Mouse (Mus musculus): ENCODE measurements around the gene Gpr19. TPM values are rescaled to one million over a fixed set of nuclear protein-coding genes. Genes with fewer than 3 reads are reported as not detected.

Gene Gpr19
- total and polyA plus RNA-seq, 2 experiments from 2014 or later = 9.4 to 13.4 TPM

- Histone ChIP-seq H3K9ac (replicated peaks; ENCODE audit: low read depth, low read length) (no peak overlapping the region), H3K36me3 (replicated peaks; ENCODE audit: control insufficient read depth, insufficient read depth, low read length) (no peaks in the 10 kb centered on the region), H3K4me1 (ENCODE audit: control insufficient read depth, insufficient read depth) (0 out of 2 replicates have a peak, but pooled peaks cover 4% of the 10 kb centered on the region), H3K4me3 (ENCODE audit: low read depth, low read length) (no peak overlapping the region), H3K4me2 (ENCODE audit: low read depth, low read length) (no peak overlapping the region), H3K27me3 (ENCODE audit: control insufficient read depth, insufficient read depth, low read length) (no peaks in the 10 kb centered on the region), H3K9me3 (replicated peaks; ENCODE audit: control insufficient read depth, low read length) (no peaks in the 10 kb centered on the region), H3K27ac (ENCODE audit: low read depth) (no peak overlapping the region)
- WGBS = 75% methylated on average over 8 of the region's 8 CpGs
- no peak for TF ChIP-seq EP300 (IDR thresholded peaks at IDR 0.05; ENCODE audit: low read depth)
- TF ChIP-seq CTCF (IDR thresholded peaks at IDR 0.05; ENCODE audit: low read depth) = no peak
- ATAC-seq (ENCODE audit: insufficient read depth, low read depth) (no peak), DNase-seq (ENCODE audit: low spot score) (no peak)
Observed at GRCm38 (mm10) chr6:134886475-134886874, 11.9 kb downstream of the Gpr19 start.

GRCm38 (mm10) chr6:134885515-134885914 is 12.9 kb downstream of the Gpr19 start:
- ATAC-seq (ENCODE audit: insufficient read depth, low read depth) (no peak), DNase-seq (ENCODE audit: low spot score) (no peak)
- Histone ChIP-seq H3K27ac (ENCODE audit: low read depth) (no peak overlapping the region), H3K4me1 (ENCODE audit: control insufficient read depth, insufficient read depth) (0 out of 2 replicates have a peak, but pooled peaks cover 4% of the 10 kb centered on the region), H3K4me3 (ENCODE audit: low read depth, low read length) (no peak overlapping the region), H3K9me3 (replicated peaks; ENCODE audit: control insufficient read depth, low read length) (no peaks in the 10 kb centered on the region), H3K4me2 (ENCODE audit: low read depth, low read length) (no peak overlapping the region), H3K27me3 (ENCODE audit: control insufficient read depth, insufficient read depth, low read length) (no peaks in the 10 kb centered on the region), H3K9ac (replicated peaks; ENCODE audit: low read depth, low read length) (no peak overlapping the region), H3K36me3 (replicated peaks; ENCODE audit: control insufficient read depth, insufficient read depth, low read length) (no peaks in the 10 kb centered on the region)
- no peak for TF ChIP-seq CTCF (IDR thresholded peaks at IDR 0.05; ENCODE audit: low read depth)
- no peak for TF ChIP-seq EP300 (IDR thresholded peaks at IDR 0.05; ENCODE audit: low read depth)
- 94% methylated on average over 2 of the region's 2 CpGs for WGBS

DNA sequence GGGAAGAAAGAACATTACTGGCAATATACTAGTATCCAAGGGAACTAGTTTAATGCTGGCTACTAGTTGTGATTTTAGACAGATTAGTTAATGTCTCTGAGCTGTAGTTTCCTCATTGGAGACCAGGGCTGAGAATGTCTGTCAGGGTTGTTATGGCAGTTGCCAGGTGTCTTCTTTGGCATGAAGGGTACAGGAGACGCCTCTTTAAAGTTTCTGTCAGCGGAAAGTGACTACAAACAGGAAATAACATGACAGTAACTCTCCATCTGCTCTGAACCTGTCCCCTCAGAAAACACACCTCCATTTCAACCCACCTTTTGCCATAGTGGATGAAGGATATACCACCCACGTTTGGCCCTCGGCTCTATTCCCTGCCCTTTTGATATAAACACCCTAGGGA is 14.7 kb downstream of the Gpr19 start:
- ATAC-seq (ENCODE audit: insufficient read depth, low read depth) (no peak), DNase-seq (ENCODE audit: low spot score) (no peak)
- H3K27ac ChIP-seq (ENCODE audit: low read depth) = no peak overlapping the region; the same call in 1 of the 2 replicates
- no peaks in the 10 kb centered on the region for H3K9me3 ChIP-seq (replicated peaks; ENCODE audit: control insufficient read depth, low read length)
- 79% methylated on average over 4 of the region's 4 CpGs for WGBS
- no peak overlapping the region for H3K9ac ChIP-seq (replicated peaks; ENCODE audit: low read depth, low read length)
- 0 out of 2 replicates have a peak, but pooled peaks cover 4% of the 10 kb centered on the region for H3K4me1 ChIP-seq (ENCODE audit: control insufficient read depth, insufficient read depth)
- H3K27me3 ChIP-seq (ENCODE audit: control insufficient read depth, insufficient read depth, low read length) = no peaks in the 10 kb centered on the region
- no peak overlapping the region for H3K4me2 ChIP-seq (ENCODE audit: low read depth, low read length)
- H3K36me3 ChIP-seq (replicated peaks; ENCODE audit: control insufficient read depth, insufficient read depth, low read length) = no peaks in the 10 kb centered on the region
- no peak overlapping the region for H3K4me3 ChIP-seq (ENCODE audit: low read depth, low read length)
- TF ChIP-seq CTCF (IDR thresholded peaks at IDR 0.05; ENCODE audit: low read depth) (no peak), EP300 (IDR thresholded peaks at IDR 0.05; ENCODE audit: low read depth) (no peak)

DNA sequence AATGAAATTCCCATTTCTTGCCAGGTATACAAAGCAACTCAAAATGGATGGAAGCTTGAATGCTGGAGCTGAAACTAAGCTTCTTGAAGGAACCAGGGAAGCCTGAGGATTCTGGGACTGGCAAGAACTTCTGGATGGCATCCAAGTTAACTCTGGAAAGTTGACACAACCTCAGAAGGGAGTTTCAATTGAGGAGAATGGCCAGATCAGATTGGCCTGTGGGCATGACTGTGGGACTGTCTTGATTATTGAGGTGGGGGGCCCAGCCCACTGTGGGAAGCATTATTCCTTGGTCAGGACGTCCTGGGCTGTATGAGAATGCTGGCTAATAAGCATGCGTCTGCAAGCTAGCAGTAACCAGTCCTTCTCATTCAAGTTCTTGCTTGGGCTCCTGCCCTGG is 18.3 kb downstream of the Gpr19 start:
- H3K27ac ChIP-seq (ENCODE audit: low read depth) = no peak overlapping the region
- TF ChIP-seq EP300 (IDR thresholded peaks at IDR 0.05; ENCODE audit: low read depth) (no peak), CTCF (IDR thresholded peaks at IDR 0.05; ENCODE audit: low read depth) (no peak)
- H3K9ac ChIP-seq (replicated peaks; ENCODE audit: low read depth, low read length) = no peak overlapping the region
- H3K4me2 ChIP-seq (ENCODE audit: low read depth, low read length) = no peak overlapping the region
- no peaks in the 10 kb centered on the region for H3K4me1 ChIP-seq (ENCODE audit: control insufficient read depth, insufficient read depth)
- WGBS = 63% methylated on average over 2 of the region's 2 CpGs
- ATAC-seq (ENCODE audit: insufficient read depth, low read depth) (no peak), DNase-seq (ENCODE audit: low spot score) (no peak)
- H3K27me3 ChIP-seq (ENCODE audit: control insufficient read depth, insufficient read depth, low read length) = no peaks in the 10 kb centered on the region
- H3K4me3 ChIP-seq (ENCODE audit: low read depth, low read length) = no peak overlapping the region
- H3K9me3 ChIP-seq (replicated peaks; ENCODE audit: control insufficient read depth, low read length) = no peaks in the 10 kb centered on the region
- H3K36me3 ChIP-seq (replicated peaks; ENCODE audit: control insufficient read depth, insufficient read depth, low read length) = no peaks in the 10 kb centered on the region

DNA sequence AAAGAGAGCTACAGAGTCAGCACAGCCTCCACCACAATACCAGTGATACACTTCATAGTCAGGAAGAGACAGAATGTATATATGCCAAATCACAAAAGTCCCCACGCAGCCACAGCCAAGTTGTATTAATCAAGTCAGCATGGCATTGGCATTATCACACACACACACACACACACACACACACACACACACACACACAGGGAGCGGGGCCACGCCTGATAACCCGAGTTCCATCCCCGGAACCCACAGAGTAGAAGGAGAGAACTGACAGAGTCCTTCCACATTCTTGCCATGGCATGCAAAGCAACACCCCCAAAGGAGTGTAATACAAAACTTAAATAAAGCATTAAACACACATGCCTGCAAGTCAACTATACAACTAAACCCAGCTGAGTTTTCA is 18.8 kb downstream of the Gpr19 start:
- Histone ChIP-seq H3K4me3 (ENCODE audit: low read depth, low read length) (no peak overlapping the region), H3K9ac (replicated peaks; ENCODE audit: low read depth, low read length) (no peak overlapping the region), H3K9me3 (replicated peaks; ENCODE audit: control insufficient read depth, low read length) (no peaks in the 10 kb centered on the region), H3K27ac (ENCODE audit: low read depth) (no peak overlapping the region), H3K36me3 (replicated peaks; ENCODE audit: control insufficient read depth, insufficient read depth, low read length) (no peaks in the 10 kb centered on the region), H3K4me1 (ENCODE audit: control insufficient read depth, insufficient read depth) (no peaks in the 10 kb centered on the region), H3K4me2 (ENCODE audit: low read depth, low read length) (no peak overlapping the region), H3K27me3 (ENCODE audit: control insufficient read depth, insufficient read depth, low read length) (no peaks in the 10 kb centered on the region)
- DNase-seq (ENCODE audit: low spot score) (no peak), ATAC-seq (ENCODE audit: insufficient read depth, low read depth) (no peak)
- no peak for TF ChIP-seq CTCF (IDR thresholded peaks at IDR 0.05; ENCODE audit: low read depth)
- TF ChIP-seq EP300 (IDR thresholded peaks at IDR 0.05; ENCODE audit: low read depth) = no peak
- WGBS = 78% methylated on average over 5 of the region's 5 CpGs

- Histone ChIP-seq H3K27ac (ENCODE audit: low read depth) (no peak overlapping the region), H3K4me3 (ENCODE audit: low read depth, low read length) (no peak overlapping the region), H3K4me2 (ENCODE audit: low read depth, low read length) (no peak overlapping the region), H3K27me3 (ENCODE audit: control insufficient read depth, insufficient read depth, low read length) (no peaks in the 10 kb centered on the region), H3K36me3 (replicated peaks; ENCODE audit: control insufficient read depth, insufficient read depth, low read length) (no peaks in the 10 kb centered on the region), H3K4me1 (ENCODE audit: control insufficient read depth, insufficient read depth) (no peaks in the 10 kb centered on the region), H3K9ac (replicated peaks; ENCODE audit: low read depth, low read length) (no peak overlapping the region), H3K9me3 (replicated peaks; ENCODE audit: control insufficient read depth, low read length) (no peaks in the 10 kb centered on the region)
- DNase-seq (ENCODE audit: low spot score) (no peak), ATAC-seq (ENCODE audit: insufficient read depth, low read depth) (no peak)
- 68% methylated on average over 1 of the region's 1 CpGs for WGBS
- no peak for TF ChIP-seq CTCF (IDR thresholded peaks at IDR 0.05; ENCODE audit: low read depth)
- TF ChIP-seq EP300 (IDR thresholded peaks at IDR 0.05; ENCODE audit: low read depth) = no peak
Observed at GRCm38 (mm10) chr6:134877892-134878291, 20.5 kb downstream of the Gpr19 start.

Data from heart, postnatal 0 days (tissue).